Mouse (Mus musculus) MEL (cell line): Measurements from ENCODE around the gene Pola1. TPM values are rescaled to one million over a fixed set of nuclear protein-coding genes. Genes with fewer than 3 reads are reported as not detected.

Experiments used
- DNase-seq: peaks from one replicate; pipeline ENCODE4 v3.0.0; 2011; ENCODE audit warnings: low read depth, low spot score
- H3K27ac ChIP-seq: 2 replicates; pipeline ENCODE4 v1.5.1; 2012; ENCODE audit warnings: low read depth, mild to moderate bottlenecking, control low read depth, low read length, moderate library complexity; ENCODE audit not compliant: control insufficient read depth
- H3K27me3 ChIP-seq, 2 experiments: fragments of 150-350 bp in 1 of 2; sonication (generic) in 1 of 2; 2 replicates each; pipeline ENCODE4 v1.6.1; 2012; ENCODE audit warnings: low read length in 2 of 2, mild to moderate bottlenecking in 2 of 2, improper control_type of control experiment in 1 of 2, moderate library complexity in 1 of 2; ENCODE audit not compliant: insufficient read depth in 2 of 2, control insufficient read depth in 1 of 2
- H3K36me3 ChIP-seq, 2 experiments: 2 replicates each; pipeline ENCODE4 v1.6.1; 2012 to 2014; ENCODE audit warnings: low read length in 2 of 2, improper control_type of control experiment in 1 of 2, inconsistent platforms in 1 of 2, mild to moderate bottlenecking in 1 of 2; ENCODE audit not compliant: insufficient read depth in 2 of 2, control insufficient read depth in 1 of 2
- H3K4me1 ChIP-seq, 2 experiments: fragments of 150-350 bp in 1 of 2; sonication (generic) in 1 of 2; 2 replicates each; pipeline ENCODE4 v1.6.1; 2012; ENCODE audit warnings: low read length in 2 of 2, improper control_type of control experiment in 1 of 2, mild to moderate bottlenecking in 1 of 2; ENCODE audit not compliant: insufficient read depth in 2 of 2, control insufficient read depth in 1 of 2
- H3K4me3 ChIP-seq, 2 experiments: fragments of 150-350 bp in 1 of 2; sonication (generic) in 1 of 2; 2 replicates each; pipeline ENCODE4 v1.5.1; 2012; ENCODE audit warnings: low read depth in 2 of 2, low read length in 2 of 2, mild to moderate bottlenecking in 2 of 2, moderate library complexity in 2 of 2, control low read depth in 1 of 2, improper control_type of control experiment in 1 of 2; ENCODE audit not compliant: control insufficient read depth in 1 of 2, insufficient read depth in 1 of 2
- H3K79me2 ChIP-seq: 2 replicates; pipeline ENCODE4 v1.6.1; 2012; ENCODE audit warnings: mild to moderate bottlenecking, low read length, moderate library complexity; ENCODE audit not compliant: control insufficient read depth, poor library complexity, insufficient read depth
- H3K9ac ChIP-seq: 2 replicates; pipeline ENCODE4 v1.6.1; 2012; ENCODE audit warnings: low read depth, mild to moderate bottlenecking, control low read depth, low read length, moderate library complexity; ENCODE audit not compliant: control insufficient read depth, poor library complexity, severe bottlenecking
- H3K9me3 ChIP-seq: fragments of 150-350 bp; sonication (generic); replicated peaks from 2 replicates; pipeline ENCODE4 v1.6.1; 2012; ENCODE audit warnings: mild to moderate bottlenecking, low read length, improper control_type of control experiment, moderate library complexity; ENCODE audit not compliant: insufficient read depth
- BHLHE40 ChIP-seq: IDR thresholded peaks from 2 replicates; pipeline ENCODE4 v1.6.1; 2012; ENCODE audit warnings: low read depth, mild to moderate bottlenecking, inconsistent platforms, low read length, improper control_type of control experiment, borderline replicate concordance
- E2F4 ChIP-seq: IDR thresholded peaks from 2 replicates; pipeline ENCODE4 v1.6.1; 2011; ENCODE audit warnings: low read depth, low read length, improper control_type of control experiment, borderline replicate concordance
- ELF1 ChIP-seq: IDR thresholded peaks from 2 replicates; pipeline ENCODE4 v1.6.1; 2014; ENCODE audit warnings: low read depth, mild to moderate bottlenecking, inconsistent platforms, low read length, improper control_type of control experiment, moderate library complexity
- ETS1 ChIP-seq: IDR thresholded peaks from 2 replicates; pipeline ENCODE4 v1.6.1; 2012; ENCODE audit warnings: low read depth, mild to moderate bottlenecking, inconsistent platforms, low read length, improper control_type of control experiment, moderate library complexity
- GABPA ChIP-seq: IDR thresholded peaks from 2 replicates; pipeline ENCODE4 v1.6.1; 2012; ENCODE audit warnings: low read depth, mild to moderate bottlenecking, inconsistent platforms, low read length, improper control_type of control experiment, moderate library complexity
- HCFC1 ChIP-seq: IDR thresholded peaks from 2 replicates; pipeline ENCODE4 v1.6.1; 2012; ENCODE audit warnings: low read depth, mild to moderate bottlenecking, inconsistent platforms, low read length, improper control_type of control experiment, moderate library complexity
- MAFK ChIP-seq: IDR thresholded peaks from 2 replicates; pipeline ENCODE4 v1.6.1; 2011; ENCODE audit warnings: low read depth, mild to moderate bottlenecking, low read length, improper control_type of control experiment, borderline replicate concordance
- MAX ChIP-seq: IDR thresholded peaks from 2 replicates; pipeline ENCODE4 v1.6.1; 2011; ENCODE audit warnings: low read length, improper control_type of control experiment
- MAZ ChIP-seq: IDR thresholded peaks from 2 replicates; pipeline ENCODE4 v1.6.1; 2012; ENCODE audit warnings: low read depth, mild to moderate bottlenecking, inconsistent platforms, low read length, improper control_type of control experiment
- MXI1 ChIP-seq: IDR thresholded peaks from 2 replicates; pipeline ENCODE4 v1.6.1; 2011; ENCODE audit warnings: mild to moderate bottlenecking, low read depth, low read length, improper control_type of control experiment
- MYB ChIP-seq: IDR thresholded peaks from 2 replicates; pipeline ENCODE4 v1.6.1; 2011; ENCODE audit warnings: mild to moderate bottlenecking, low read depth, low read length, improper control_type of control experiment
- POLR2A ChIP-seq, 2 experiments: IDR thresholded peaks; 2 replicates each; pipeline ENCODE4 v1.6.1; 2011 to 2012; ENCODE audit warnings: low read length in 2 of 2, mild to moderate bottlenecking in 2 of 2, control low read depth in 1 of 2, improper control_type of control experiment in 1 of 2, low read depth in 1 of 2, moderate library complexity in 1 of 2; ENCODE audit not compliant: control insufficient read depth in 1 of 2, insufficient read depth in 1 of 2, poor library complexity in 1 of 2
- POLR2AphosphoS5 ChIP-seq: IDR thresholded peaks from 2 replicates; pipeline ENCODE4 v1.6.1; 2012; ENCODE audit warnings: low read depth, borderline replicate concordance, mild to moderate bottlenecking, inconsistent platforms, low read length, moderate library complexity, mixed read lengths
- RAD21 ChIP-seq: IDR thresholded peaks from 2 replicates; pipeline ENCODE4 v1.6.1; 2011; ENCODE audit warnings: mild to moderate bottlenecking, low read depth, low read length, improper control_type of control experiment
- RCOR1 ChIP-seq: IDR thresholded peaks from 2 replicates; pipeline ENCODE4 v1.6.1; 2012; ENCODE audit warnings: low read depth, mild to moderate bottlenecking, inconsistent platforms, low read length, improper control_type of control experiment
- TAL1 ChIP-seq: IDR thresholded peaks from 2 replicates; pipeline ENCODE4 v1.6.1; 2012; ENCODE audit warnings: mild to moderate bottlenecking, inconsistent platforms, low read length, moderate library complexity, mixed read lengths
- ZC3H11A ChIP-seq: IDR thresholded peaks from 2 replicates; pipeline ENCODE4 v1.6.1; 2012; ENCODE audit warnings: low read depth, mild to moderate bottlenecking, inconsistent platforms, low read length, improper control_type of control experiment
- ZKSCAN1 ChIP-seq: IDR thresholded peaks from 2 replicates; pipeline ENCODE4 v1.6.1; 2012; ENCODE audit warnings: low read depth, mild to moderate bottlenecking, inconsistent platforms, low read length, improper control_type of control experiment, moderate library complexity
- ZMIZ1 ChIP-seq: IDR thresholded peaks from 2 replicates; pipeline ENCODE4 v1.6.1; 2012; ENCODE audit warnings: low read depth, mild to moderate bottlenecking, inconsistent platforms, low read length, improper control_type of control experiment, moderate library complexity
- ZNF384 ChIP-seq: IDR thresholded peaks from 2 replicates; pipeline ENCODE4 v1.6.1; 2012; ENCODE audit warnings: low read depth, mild to moderate bottlenecking, inconsistent platforms, low read length, improper control_type of control experiment
- polyA plus RNA-seq, 2 experiments: library from polyadenylated mRNA; stranded (reverse) in 1 of 2; unstranded in 1 of 2; fragments of >175 nt in 1 of 2; fragments of >200 nt in 1 of 2; gene quantifications; 2 replicates each; pipeline versions ENCODE4 v1.2.1 to v1.2.4; 2012; ENCODE audit warnings: low replicate concordance in 2 of 2, low read depth in 1 of 2; ENCODE audit not compliant: insufficient read length in 2 of 2, insufficient read depth in 1 of 2, missing spikeins in 1 of 2
- total RNA-seq: library from RNA; depleted of rRNA; stranded (reverse); fragments of 300-350 nt; gene quantifications from 2 replicates; pipeline ENCODE4 v1.2.3, GENCODE M21; 2012

Gene Pola1
- total and polyA plus RNA-seq, 3 experiments, result 26.8 to 38.7 (median 36.1) TPM

DNA sequence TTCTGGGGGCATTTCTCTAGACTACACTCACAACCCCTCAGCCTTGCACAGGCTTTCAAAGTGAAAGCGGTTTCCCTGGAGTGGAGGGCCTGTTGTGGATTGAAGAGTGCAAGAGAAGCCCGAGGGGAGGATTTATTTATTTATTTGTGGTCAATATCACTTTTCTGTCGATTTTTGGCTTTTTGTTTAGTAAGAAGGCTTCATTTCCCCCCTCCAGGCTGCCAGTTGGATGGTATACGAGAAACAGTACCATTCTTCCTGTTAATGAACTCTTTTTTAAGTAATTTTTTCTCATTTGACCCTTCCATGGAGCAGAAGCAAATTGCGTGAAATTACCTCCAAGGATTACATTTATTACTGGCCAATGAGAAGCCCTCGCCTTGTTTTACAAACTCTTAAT is 332.2 kb downstream of the Pola1 start:
- Histone ChIP-seq H3K27ac (no peak overlapping the region), H3K9ac (no peak overlapping the region), H3K9me3 (no peaks in the 10 kb centered on the region), H3K36me3 (no peaks in the 10 kb centered on the region), H3K79me2 (no peaks in the 10 kb centered on the region), H3K4me1 (no peaks in the 10 kb centered on the region), H3K27me3 (no peaks in the 10 kb centered on the region), H3K4me3 (no peak overlapping the region)
- no peak for DNase-seq
- TF ChIP-seq TAL1, result no peak
- TF ChIP-seq MXI1, result no peak
- TF ChIP-seq ZKSCAN1, result no peak
- no peak for TF ChIP-seq POLR2AphosphoS5
- TF ChIP-seq BHLHE40, result no peak
- TF ChIP-seq ZNF384, result no peak
- TF ChIP-seq HCFC1, result no peak
- TF ChIP-seq RCOR1, result no peak
- TF ChIP-seq ETS1, result no peak
- no peak for TF ChIP-seq MAX
- no peak for TF ChIP-seq ELF1
- TF ChIP-seq ZC3H11A, result no peak
- no peak for TF ChIP-seq E2F4

DNA sequence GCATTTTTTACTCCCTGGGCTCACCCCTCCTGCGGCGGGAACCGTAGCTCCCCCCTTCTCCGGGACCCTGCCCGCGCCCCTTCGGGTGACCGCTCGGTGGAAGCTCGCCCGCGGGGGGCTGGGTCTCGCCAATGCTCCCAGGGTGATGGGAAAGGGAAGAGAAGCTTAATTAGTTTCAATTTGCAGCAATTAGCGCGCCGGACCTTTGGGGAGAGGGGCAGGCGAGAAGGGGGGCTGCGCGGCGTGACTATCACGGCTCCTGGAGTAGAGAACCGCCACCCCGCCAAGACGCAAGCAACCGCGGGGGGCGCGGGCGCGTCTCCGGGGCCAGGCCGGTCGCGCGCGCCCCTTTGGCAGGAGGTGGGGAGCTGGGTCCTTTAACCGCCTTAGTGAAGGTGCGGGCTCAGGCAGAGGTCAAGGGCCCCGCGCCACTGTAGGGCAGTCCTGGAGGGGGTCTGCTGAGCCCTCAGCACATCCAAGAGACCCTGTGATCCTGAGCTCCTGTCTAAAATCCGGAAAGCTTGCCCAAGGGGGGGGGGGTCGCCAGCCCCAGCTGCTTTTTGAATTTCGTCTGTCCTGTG is 332.8 kb downstream of the Pola1 start:
- Histone ChIP-seq H3K27ac (no peak overlapping the region), H3K27me3 (no peaks in the 10 kb centered on the region), H3K9ac (no peak overlapping the region), H3K4me3 (no peak overlapping the region), H3K9me3 (no peaks in the 10 kb centered on the region), H3K36me3 (no peaks in the 10 kb centered on the region), H3K4me1 (no peaks in the 10 kb centered on the region), H3K79me2 (no peaks in the 10 kb centered on the region)
- DNase-seq, result no peak
- TF ChIP-seq MAFK (no peak), RAD21 (no peak), ZMIZ1 (no peak), MYB (no peak), GABPA (no peak), MAZ (no peak), BHLHE40 (no peak), POLR2A (IDR thresholded peaks at IDR 0.05; ENCODE audit: control insufficient read depth in 1 of 2, insufficient read depth in 1 of 2, low read depth in 1 of 2, low read length in 2 of 2, poor library complexity in 1 of 2) (no peak)
